In the genomic region with DNA sequence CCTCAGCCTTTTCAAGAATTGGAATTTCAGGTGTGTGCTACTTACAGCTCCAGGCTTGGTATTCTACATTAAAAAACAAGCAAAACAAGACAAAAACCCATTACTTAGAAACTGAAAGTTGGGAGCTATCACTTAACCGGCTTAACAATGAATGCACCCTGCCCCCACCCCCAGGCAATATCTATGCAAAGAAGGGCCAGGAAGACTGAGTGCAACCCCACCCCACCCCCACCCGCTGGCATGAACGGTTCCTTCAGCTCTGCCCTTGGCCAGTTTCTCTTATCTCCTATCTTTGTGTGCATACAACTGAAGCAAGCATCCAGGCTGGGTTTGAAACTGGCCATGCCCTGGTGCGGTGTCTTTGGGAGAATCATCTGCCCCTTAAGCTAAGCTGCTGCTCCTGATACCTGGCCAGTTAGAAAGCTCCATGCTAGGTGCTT, we compare ENCODE assay signal across 9 mouse cellular contexts. TPM values are rescaled to one million over a fixed set of nuclear protein-coding genes. Genes with fewer than 3 reads are reported as not detected.
DNase-seq lines count a peak whose midpoint lies in the region; ATAC-seq and TF ChIP-seq lines count a peak whose summit lies in the region.
"Had no signal": no experiment of that assay in that cellular context is flagged by ENCODE, and none has a peak within 500 bp of the region (broad histone marks: within the 10 kb centered on the region; RNA-seq: fewer than 3 reads in every experiment).

No protein-coding gene starts in this region.

- peaks cover 48% of the 10 kb centered on the region for H3K4me1 ChIP-seq in cerebellum, adult 2 months (ENCODE audit: control insufficient read depth, insufficient read depth, low read length)
- no peaks in the 10 kb centered on the region for H3K4me1 ChIP-seq in lung, embryonic 14.5 days (ENCODE audit: insufficient read depth)
- peaks cover 24% of the 10 kb centered on the region for H3K4me1 ChIP-seq in heart, postnatal 0 days (ENCODE audit: control insufficient read depth, insufficient read depth)
- peaks cover 32% of the 10 kb centered on the region for H3K4me1 ChIP-seq in small intestine, adult 2 months (ENCODE audit: control insufficient read depth, insufficient read depth, insufficient read length, low read length)

- TF ChIP-seq CTCF in cerebellum, adult 2 months (IDR thresholded peaks at IDR 0.05; ENCODE audit: borderline replicate concordance, insufficient read depth, low read depth, low read length), result no peak
- no peak for TF ChIP-seq CTCF in lung, embryonic 14.5 days (IDR thresholded peaks at IDR 0.05; ENCODE audit: low read depth)
- TF ChIP-seq CTCF in heart, postnatal 0 days (IDR thresholded peaks at IDR 0.05; ENCODE audit: low read depth), result no peak
- no peak for TF ChIP-seq CTCF in small intestine, adult 2 months (IDR thresholded peaks at IDR 0.05; ENCODE audit: extremely low read depth, insufficient read length, insufficient replicate concordance, low read depth, low read length)

- peak overlapping the region; percentile 67 for H3K27ac ChIP-seq in cerebellum, adult 2 months (ENCODE audit: insufficient read depth, low read length)
- no peak overlapping the region for H3K27ac ChIP-seq in lung, embryonic 14.5 days (ENCODE audit: low read depth)
- no peak overlapping the region for H3K27ac ChIP-seq in heart, postnatal 0 days (ENCODE audit: low read depth)
- H3K27ac ChIP-seq in small intestine, adult 2 months (ENCODE audit: insufficient read depth, low read depth, low read length), result peak overlapping the region; percentile 50; the same call in 1 of the 2 replicates
- H3K27ac ChIP-seq: midbrain, embryonic 12.5 days had no signal

- H3K4me3 ChIP-seq in cerebellum, adult 2 months (replicated peaks; ENCODE audit: insufficient read depth, low read depth, low read length), result peak overlapping the region; percentile 30
- no peak overlapping the region for H3K4me3 ChIP-seq in lung, embryonic 14.5 days (ENCODE audit: low read depth, low read length)
- no peak overlapping the region for H3K4me3 ChIP-seq in heart, postnatal 0 days (ENCODE audit: low read depth, low read length)
- H3K4me3 ChIP-seq in small intestine, adult 2 months (ENCODE audit: low read depth, low read length), result no peak overlapping the region
- H3K4me3 ChIP-seq: midbrain, embryonic 12.5 days had no signal

- DNase-seq in cerebellum, adult 2 months, result peak in 1 of 2 experiments; percentile 17
- no peak for DNase-seq in lung, embryonic 14.5 days
- DNase-seq in lung, postnatal 4 days, result no peak
- DNase-seq in heart, postnatal 0 days (ENCODE audit: low spot score), result no peak
- DNase-seq in thymus, postnatal 25 days, result no peak
- DNase-seq in adrenal gland, postnatal 25 days, result no peak

- TF ChIP-seq EP300 in heart, postnatal 0 days (IDR thresholded peaks at IDR 0.05; ENCODE audit: low read depth), result no peak

- TF ChIP-seq POLR2A in cerebellum, adult 2 months (IDR thresholded peaks at IDR 0.05; ENCODE audit: borderline replicate concordance, insufficient read depth, low read length), result no peak
- TF ChIP-seq POLR2A in small intestine, adult 2 months (IDR thresholded peaks at IDR 0.05; ENCODE audit: low read depth, low read length), result no peak

- H3K9ac ChIP-seq in lung, embryonic 14.5 days, result no peak overlapping the region
- no peak overlapping the region for H3K9ac ChIP-seq in heart, postnatal 0 days (replicated peaks; ENCODE audit: low read depth, low read length)
- H3K9ac ChIP-seq: midbrain, embryonic 12.5 days had no signal

- WGBS in cerebellum, adult 2 months, result 14% methylated on average over 4 of the region's 4 CpGs
- 13% methylated on average over 4 of the region's 4 CpGs for WGBS in lung, embryonic 14.5 days
- 20% methylated on average over 4 of the region's 4 CpGs for WGBS in heart, postnatal 0 days
- WGBS in small intestine, adult 2 months, result 9% methylated on average over 4 of the region's 4 CpGs

- no peaks in the 10 kb centered on the region for H3K36me3 ChIP-seq in lung, embryonic 14.5 days (ENCODE audit: insufficient read depth)
- H3K36me3 ChIP-seq in heart, postnatal 0 days (replicated peaks; ENCODE audit: control insufficient read depth, insufficient read depth, low read length), result no peaks in the 10 kb centered on the region
- H3K36me3 ChIP-seq in small intestine, adult 2 months (ENCODE audit: control insufficient read depth, insufficient read depth, low read length), result no peaks in the 10 kb centered on the region
- H3K36me3 ChIP-seq: midbrain, embryonic 12.5 days had no signal

- 0 out of 2 replicates have a peak overlapping the region, but pooled peaks have one; percentile 12 for H3K4me2 ChIP-seq in lung, embryonic 14.5 days
- H3K4me2 ChIP-seq in heart, postnatal 0 days (ENCODE audit: low read depth, low read length), result peak overlapping the region; percentile 17; the same call in 1 of the 2 replicates
- H3K4me2 ChIP-seq: midbrain, embryonic 12.5 days had no signal

- H3K9me3 ChIP-seq in lung, embryonic 14.5 days (ENCODE audit: low read depth, low read length), result no peaks in the 10 kb centered on the region
- H3K9me3 ChIP-seq in heart, postnatal 0 days (replicated peaks; ENCODE audit: control insufficient read depth, low read length), result no peaks in the 10 kb centered on the region
- H3K9me3 ChIP-seq: midbrain, embryonic 12.5 days had no signal

- ATAC-seq in cerebellum, adult (ENCODE audit: insufficient number of reproducible peaks, low FRiP score, low TSS enrichment), result no peak
- ATAC-seq in lung, embryonic 14.5 days (ENCODE audit: insufficient read depth), result no peak
- ATAC-seq in heart, postnatal 0 days (ENCODE audit: insufficient read depth, low read depth), result no peak

- no peaks in the 10 kb centered on the region for H3K27me3 ChIP-seq in cerebellum, adult 2 months (ENCODE audit: control insufficient read depth, insufficient read depth, low read length)
- H3K27me3 ChIP-seq in lung, embryonic 14.5 days (ENCODE audit: insufficient read depth, low read length), result no peaks in the 10 kb centered on the region
- no peaks in the 10 kb centered on the region for H3K27me3 ChIP-seq in heart, postnatal 0 days (ENCODE audit: control insufficient read depth, insufficient read depth, low read length)
- no peaks in the 10 kb centered on the region for H3K27me3 ChIP-seq in small intestine, adult 2 months (ENCODE audit: control insufficient read depth, insufficient read depth, low read length)
- H3K27me3 ChIP-seq: midbrain, embryonic 12.5 days had no signal

RNA-seq across cellular contexts. Expression of gene Klf9, which starts 11.2 kb away (rescaled TPM):
- 93.5 and 97.3 TPM in 2 replicates for polyA plus RNA-seq in cerebellum, adult 2 months (2012; rRNA removed)
- polyA plus RNA-seq in lung, embryonic 14.5 days (2014; fragmentation: Nextera tagmentation; extraction: Ambion mirVana), result 2.0 and 2.3 TPM in 2 replicates
- 35.1 and 71.5 TPM in 2 replicates for total RNA-seq in heart, postnatal 0 days (2014; rRNA removed; ENCODE audit: low replicate concordance)
- 14.4 and 16.5 TPM in 2 replicates for polyA plus RNA-seq in heart, postnatal 0 days (2015; fragmentation: Nextera tagmentation; extraction: Ambion mirVana)
- polyA plus RNA-seq in small intestine, adult 2 months (2012; rRNA removed), result 9.6 and 16.2 TPM in 2 replicates
- total RNA-seq in adrenal gland, postnatal 25 days (2021), result 72.2 and 72.8 TPM in 2 replicates

Comparison
In these comparisons a context has a peak if more than half of its experiments do, and no peak if none do; other contexts are left out.
1. H3K27ac ChIP-seq: peak in cerebellum, adult 2 months (single experiment) and small intestine, adult 2 months (single experiment); none in lung, embryonic 14.5 days (single experiment) and heart, postnatal 0 days (single experiment).